Mouse (Mus musculus) embryonic facial prominence, embryonic 12.5 days (tissue): ENCODE measurements around the gene Hist1h4n. TPM values are rescaled to one million over a fixed set of nuclear protein-coding genes. Genes with fewer than 3 reads are reported as not detected.
"Not testable (repeated sequence)": the region's sequence is repeated elsewhere in the genome, so short reads cannot be mapped to it uniquely, and the experiment has no call there.

Source experiments
- ATAC-seq: fragments of 200-750 bp; cut with Nextera tagmentation; 2 replicates; pipeline ENCODE4 v1.8.0; 2017; ENCODE audit not compliant: insufficient number of reproducible peaks, insufficient read depth, low FRiP score, low TSS enrichment
- H3K27ac ChIP-seq: fragments of 300-500 bp; sonication (generic); 2 replicates; pipeline ENCODE4 v1.5.1; 2016; ENCODE audit warnings: mild to moderate bottlenecking
- H3K27me3 ChIP-seq: fragments of 300-500 bp; sonication (generic); 2 replicates; pipeline ENCODE4 v1.6.1; 2016; ENCODE audit warnings: mild to moderate bottlenecking, moderate library complexity
- H3K36me3 ChIP-seq: fragments of 300-500 bp; sonication (generic); 2 replicates; pipeline ENCODE4 v1.6.1; 2016; ENCODE audit warnings: mild to moderate bottlenecking
- H3K4me1 ChIP-seq: fragments of 300-500 bp; sonication (generic); 2 replicates; pipeline ENCODE4 v1.6.1; 2016
- H3K4me2 ChIP-seq: fragments of 300-500 bp; sonication (generic); replicated peaks from 2 replicates; pipeline ENCODE4 v1.6.1; 2016; ENCODE audit warnings: mild to moderate bottlenecking, moderate library complexity
- H3K4me3 ChIP-seq: fragments of 300-500 bp; sonication (generic); 2 replicates; pipeline ENCODE4 v1.5.1; 2016; ENCODE audit warnings: mild to moderate bottlenecking
- H3K9ac ChIP-seq: fragments of 300-500 bp; sonication (generic); 2 replicates; pipeline ENCODE4 v1.6.1; 2016; ENCODE audit warnings: mild to moderate bottlenecking, moderate library complexity
- H3K9me3 ChIP-seq: fragments of 300-500 bp; sonication (generic); 2 replicates; pipeline ENCODE4 v1.6.1; 2016; ENCODE audit warnings: mild to moderate bottlenecking, moderate library complexity
- WGBS: fragments of 180-500 bp; shearing (Covaris S2); methylation state at CpG from one replicate; pipeline ENCODE4 v1.1.7; 2016; 5-methylcytosine and 5-hydroxymethylcytosine counted together
- microRNA-seq: library from miRNA; unstranded; fragments of <30 nt; microRNA quantifications from one replicate; pipeline ENCODE4, GENCODE M21; 2017
- polyA plus RNA-seq: library from polyadenylated mRNA; unstranded; fragments of >200 nt; fragmentation: Nextera tagmentation; extraction: Ambion mirVana; gene quantifications from 2 replicates; pipeline ENCODE4 v1.2.1, GENCODE M21; 2016

The Hist1h4n gene
- polyA plus RNA-seq, 1 experiment from 2014 or later = 18.0 TPM

DNA sequence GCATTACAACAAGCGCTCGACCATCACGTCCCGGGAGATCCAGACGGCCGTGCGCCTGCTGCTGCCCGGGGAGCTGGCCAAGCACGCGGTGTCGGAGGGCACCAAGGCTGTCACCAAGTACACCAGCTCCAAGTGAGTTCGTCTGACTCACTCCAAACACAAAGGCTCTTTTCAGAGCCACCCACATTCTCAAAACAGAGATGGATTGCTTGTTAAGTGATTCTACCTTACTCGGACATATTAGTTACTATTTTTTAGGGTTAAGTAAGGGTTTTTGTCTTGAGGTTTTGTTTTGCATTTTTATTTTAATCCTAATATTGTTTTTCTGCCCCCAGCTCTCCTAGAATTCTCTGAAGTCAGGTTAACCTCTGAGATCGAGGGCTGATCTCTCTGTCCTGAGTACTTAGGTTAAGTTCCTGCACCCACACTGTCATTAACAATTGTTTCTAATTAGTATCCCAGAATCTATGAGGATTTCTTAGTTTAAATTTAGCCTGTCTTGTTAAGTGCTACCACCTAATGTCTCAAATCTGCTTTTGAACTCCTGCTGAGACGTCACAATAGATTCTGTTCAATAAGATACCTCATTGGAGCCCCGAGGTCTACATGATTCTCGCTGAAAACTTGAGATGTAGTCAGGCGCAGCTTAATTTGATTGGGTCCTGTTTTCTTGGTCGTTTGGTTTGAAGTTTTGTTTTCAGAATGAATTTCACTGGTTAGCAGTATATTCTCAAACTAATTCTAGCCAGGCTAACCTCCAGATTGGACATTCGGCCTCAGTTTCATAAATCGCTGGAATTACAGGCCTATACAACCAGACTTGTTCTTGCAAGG lies 44.0 kb downstream of the Hist1h4n start:
- Histone ChIP-seq H3K4me1 (peaks cover 27% of the 10 kb centered on the region), H3K9me3 (no peaks in the 10 kb centered on the region), H3K4me3 (peak overlapping the region; percentile 36), H3K27me3 (no peaks in the 10 kb centered on the region), H3K4me2 (peak overlapping the region; percentile 46), H3K9ac (0 out of 2 replicates have a peak overlapping the region, but pooled peaks have one; percentile 38), H3K36me3 (no peaks in the 10 kb centered on the region), H3K27ac (peak overlapping the region; percentile 88)
- WGBS = 11% methylated on average over 16 of the region's 21 CpGs
- ATAC-seq = peak; percentile 7; the same call in 1 of the 2 replicates

DNA sequence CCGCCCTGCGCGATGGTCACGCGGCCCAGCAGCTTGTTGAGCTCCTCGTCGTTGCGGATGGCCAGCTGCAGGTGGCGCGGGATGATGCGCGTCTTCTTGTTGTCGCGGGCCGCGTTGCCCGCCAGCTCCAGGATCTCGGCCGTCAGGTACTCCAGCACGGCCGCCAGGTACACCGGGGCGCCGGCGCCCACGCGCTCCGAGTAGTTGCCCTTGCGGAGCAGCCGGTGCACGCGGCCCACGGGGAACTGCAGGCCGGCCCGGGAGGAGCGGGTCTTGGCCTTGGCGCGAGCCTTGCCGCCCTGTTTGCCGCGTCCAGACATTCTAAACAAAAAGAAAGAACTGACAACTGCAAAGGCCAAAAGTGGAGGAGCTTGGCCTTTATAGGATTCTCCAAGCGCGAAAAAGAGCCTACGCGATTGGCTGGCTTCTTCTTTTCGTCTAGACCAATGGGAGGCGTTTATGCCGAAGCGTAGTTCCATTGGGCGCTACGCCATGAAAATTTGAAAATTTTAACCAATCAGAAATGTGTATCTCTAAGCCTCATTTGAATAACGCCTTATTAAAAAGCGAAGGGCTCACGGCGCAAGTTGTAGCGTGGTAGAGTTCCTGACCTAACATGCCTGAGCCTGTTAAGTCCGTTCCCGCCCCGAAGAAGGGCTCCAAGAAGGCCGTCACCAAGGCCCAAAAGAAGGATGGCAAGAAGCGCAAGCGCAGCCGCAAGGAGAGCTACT lies 44.9 kb downstream of the Hist1h4n start, which contains the start of the genes Hist1h2an and Hist1h2bp:
Gene Hist1h2an (minus strand): TSS at position 320 of the 731 bp plus-strand sequence.
Gene Hist1h2bp (plus strand): TSS at position 563 of the 731 bp plus-strand sequence.
- peak within 1 kb of the TSS; percentile 91 for H3K27ac ChIP-seq
- peak within 1 kb of the TSS; percentile 36 for H3K4me3 ChIP-seq
- ATAC-seq = peak; percentile 92
- H3K4me2 ChIP-seq = peak within 1 kb of the TSS; percentile 55
- under 1% methylated on average over 39 of the region's 63 CpGs for WGBS
- H3K27me3 ChIP-seq, H3K9me3 ChIP-seq, H3K36me3 ChIP-seq: not testable (repeated sequence)
- H3K9ac ChIP-seq = peak within 1 kb of the TSS; percentile 45
- peaks cover 27% of the 10 kb centered on the region for H3K4me1 ChIP-seq

DNA sequence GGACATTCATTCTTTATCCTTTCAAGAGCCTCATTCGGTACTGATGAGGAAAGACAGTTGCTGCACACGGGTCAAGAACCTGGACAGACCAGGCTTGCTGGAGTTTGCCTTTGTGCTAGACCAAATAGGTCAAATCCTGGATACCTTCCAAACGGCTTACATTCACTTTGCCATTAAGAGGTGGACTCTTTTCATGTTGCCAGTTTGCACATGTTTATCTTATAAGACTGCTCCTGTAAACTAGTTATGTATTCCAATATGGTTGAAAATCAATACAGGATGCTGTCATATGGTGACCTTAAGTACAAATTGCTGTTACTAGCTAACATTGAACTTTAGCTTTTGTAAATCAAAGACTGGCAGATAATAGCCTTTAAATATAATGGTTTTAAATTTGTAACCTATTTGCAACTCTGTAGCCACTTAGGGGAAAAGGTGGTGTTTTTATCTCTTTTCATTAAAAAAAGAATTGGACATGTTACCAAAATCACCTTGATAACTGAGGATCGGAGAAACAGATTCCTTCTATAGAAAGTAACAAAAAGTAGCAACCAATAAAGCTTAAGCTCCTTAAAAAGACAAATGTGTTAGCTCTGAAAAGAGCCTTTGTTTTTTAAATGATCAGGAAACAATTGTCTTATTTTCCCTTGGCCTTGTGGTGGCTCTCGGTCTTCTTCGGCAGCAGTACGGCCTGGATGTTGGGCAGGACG lies 45.7 kb downstream of the Hist1h4n start:
- Histone ChIP-seq H3K4me1 (peaks cover 27% of the 10 kb centered on the region), H3K9ac (peak overlapping the region; percentile 45), H3K36me3 (no peaks in the 10 kb centered on the region), H3K27ac (peak overlapping the region; percentile 91), H3K4me3 (peak overlapping the region; percentile 36), H3K4me2 (peak overlapping the region; percentile 55), H3K9me3 (no peaks in the 10 kb centered on the region), H3K27me3 (no peaks in the 10 kb centered on the region)
- no peak for ATAC-seq
- 5% methylated on average over 8 of the region's 8 CpGs for WGBS

DNA sequence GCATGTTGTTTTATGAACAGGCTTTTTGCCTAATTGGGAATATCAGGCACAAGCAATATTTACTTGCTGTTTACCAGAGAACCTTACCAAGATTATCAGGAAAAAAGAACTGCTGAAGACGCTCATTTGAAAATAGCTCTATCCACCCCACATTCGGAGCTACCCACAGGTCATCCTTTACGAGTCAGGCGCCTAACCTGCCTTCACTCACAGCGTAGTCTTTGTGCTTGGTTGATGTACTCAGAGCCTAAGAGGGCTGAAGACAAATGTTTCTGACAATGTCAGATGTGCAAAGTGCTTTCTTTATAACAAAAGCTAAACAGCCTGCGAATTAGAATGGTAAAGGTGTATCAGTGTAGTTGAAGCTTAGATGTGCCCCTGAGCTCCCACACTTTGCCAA lies 47.7 kb downstream of the Hist1h4n start:
- no peaks in the 10 kb centered on the region for H3K27me3 ChIP-seq
- peak overlapping the region; percentile 95 for H3K27ac ChIP-seq
- 0 out of 2 replicates have a peak overlapping the region, but pooled peaks have one; percentile 45 for H3K4me3 ChIP-seq
- peak overlapping the region; percentile 30; the same call in 1 of the 2 replicates for H3K9ac ChIP-seq
- H3K4me1 ChIP-seq = peaks cover 23% of the 10 kb centered on the region
- H3K9me3 ChIP-seq = no peaks in the 10 kb centered on the region
- no peaks in the 10 kb centered on the region for H3K36me3 ChIP-seq
- H3K4me2 ChIP-seq = peak overlapping the region; percentile 49
- WGBS = 31% methylated on average over 6 of the region's 6 CpGs
- no peak for ATAC-seq

DNA sequence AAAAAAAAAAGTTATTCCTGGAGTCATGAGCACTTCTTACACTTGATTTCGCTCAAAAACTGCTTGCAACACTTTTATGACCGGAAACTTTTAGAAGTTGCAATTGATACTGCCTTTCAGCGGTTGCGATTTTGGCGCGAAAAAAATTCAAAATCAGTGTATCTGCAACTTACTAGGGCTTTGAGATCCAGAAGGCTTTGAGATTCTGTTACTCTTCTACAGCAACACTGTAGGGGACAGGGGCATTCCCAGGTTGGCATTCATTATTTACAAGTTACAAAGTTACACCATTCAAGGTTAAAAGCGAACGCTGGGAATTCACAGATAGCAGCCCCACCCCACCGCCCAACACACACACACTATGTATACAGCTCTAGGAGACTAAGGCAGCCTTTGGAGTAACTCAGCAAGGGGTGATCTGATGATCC lies 48.2 kb downstream of the Hist1h4n start:
- Histone ChIP-seq H3K36me3 (no peaks in the 10 kb centered on the region), H3K4me2 (peak overlapping the region; percentile 49), H3K4me3 (peak overlapping the region; percentile 45), H3K9ac (peak overlapping the region; percentile 30; the same call in 1 of the 2 replicates), H3K27me3 (no peaks in the 10 kb centered on the region), H3K27ac (peak overlapping the region; percentile 95), H3K9me3 (no peaks in the 10 kb centered on the region), H3K4me1 (peaks cover 23% of the 10 kb centered on the region)
- WGBS = 3% methylated on average over 9 of the region's 9 CpGs
- ATAC-seq = no peak

DNA sequence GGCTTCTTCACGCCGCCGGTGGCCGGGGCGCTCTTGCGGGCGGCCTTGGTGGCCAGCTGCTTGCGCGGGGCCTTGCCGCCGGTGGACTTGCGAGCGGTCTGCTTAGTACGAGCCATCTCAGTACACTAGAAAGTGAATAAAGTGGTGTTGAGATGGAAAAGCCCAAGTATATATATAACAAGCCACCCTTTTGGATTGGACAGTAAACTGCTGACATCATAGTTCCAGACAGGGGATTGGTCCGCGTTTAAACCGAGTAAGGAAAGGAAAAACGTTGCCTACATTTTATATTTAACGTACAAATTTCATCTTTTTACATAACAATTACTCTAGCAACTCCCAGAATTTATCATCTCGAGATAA lies 48.8 kb downstream of the Hist1h4n start, which contains the start of gene Hist1h3i:
Gene Hist1h3i (minus strand): TSS at position 116 of the 363 bp plus-strand sequence.
- peaks cover 19% of the 10 kb centered on the region for H3K4me1 ChIP-seq
- no peaks in the 10 kb centered on the region for H3K9me3 ChIP-seq
- peak within 1 kb of the TSS; percentile 54; the same call in 1 of the 2 replicates for H3K9ac ChIP-seq
- no peaks in the 10 kb centered on the region for H3K36me3 ChIP-seq
- peak within 1 kb of the TSS; percentile 45 for H3K4me3 ChIP-seq
- H3K4me2 ChIP-seq = peak within 1 kb of the TSS; percentile 78
- peak within 1 kb of the TSS; percentile 95 for H3K27ac ChIP-seq
- no peaks in the 10 kb centered on the region for H3K27me3 ChIP-seq
- peak; percentile 79 for ATAC-seq
- 0% methylated on average over 15 of the region's 20 CpGs for WGBS

DNA sequence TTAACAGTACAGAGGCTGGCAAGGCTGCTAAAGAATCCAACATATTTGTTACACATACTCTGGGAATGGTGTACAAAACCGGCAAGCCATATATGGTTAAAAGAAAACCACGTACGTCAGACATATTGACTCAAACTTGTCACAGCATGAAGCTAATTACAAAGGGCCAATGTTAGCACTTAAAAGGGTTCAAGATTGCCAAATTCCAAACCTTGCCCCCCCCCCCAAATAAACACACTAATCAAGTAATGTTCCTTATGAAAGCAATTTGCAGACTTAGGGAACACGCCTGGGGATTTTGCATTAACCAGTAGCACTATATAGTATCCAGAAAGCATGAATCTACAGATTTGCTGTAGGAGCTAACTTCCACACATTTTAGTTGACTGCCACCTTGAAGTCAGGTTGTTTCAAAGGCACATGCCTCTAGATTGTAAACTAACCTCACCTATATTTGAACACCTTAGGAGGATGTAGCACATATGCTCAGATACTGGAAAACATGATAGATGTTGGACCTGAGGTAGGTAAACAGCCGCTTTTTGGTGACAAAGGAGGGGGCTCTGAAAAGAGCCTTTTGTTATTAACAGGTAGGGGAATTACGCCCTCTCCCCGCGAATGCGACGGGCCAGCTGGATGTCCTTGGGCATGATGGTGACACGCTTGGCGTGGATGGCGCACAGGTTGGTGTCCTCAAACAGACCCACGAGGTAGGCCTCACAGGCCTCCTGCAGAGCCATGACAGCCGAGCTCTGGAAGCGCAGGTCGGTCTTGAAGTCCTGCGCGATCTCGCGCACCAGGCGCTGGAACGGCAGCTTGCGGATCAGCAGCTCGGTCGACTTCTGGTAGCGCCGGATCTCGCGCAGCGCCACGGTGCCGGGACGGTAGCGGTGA lies 49.4 kb downstream of the Hist1h4n start:
- peak overlapping the region; percentile 45 for H3K4me3 ChIP-seq
- not testable (repeated sequence) for ATAC-seq
- under 1% methylated on average over 17 of the region's 35 CpGs for WGBS

More for the DNA sequence above, 49.4 kb downstream of the Hist1h4n start:
- Histone ChIP-seq H3K9ac (peak overlapping the region; percentile 54; the same call in 1 of the 2 replicates), H3K4me2 (peak overlapping the region; percentile 78), H3K4me1 (peaks cover 16% of the 10 kb centered on the region), H3K27ac (peak overlapping the region; percentile 95)
- not testable (repeated sequence) for H3K27me3 ChIP-seq, H3K36me3 ChIP-seq, H3K9me3 ChIP-seq

Small RNA genes lying within 50 kb of the gene (microRNA-seq; reads per million reads assigned to microRNA genes)
- not detected for gene Gm19658
- not detected for gene Gm44346
- not detected for gene Gm44466

Other genes with a start within 250 kb of the Hist1h4n start
- not detected in 2 replicates for gene Olfr1362, start 218.2 kb downstream of the Hist1h4n start, polyA plus RNA-seq
- gene Olfr11, start 189.7 kb downstream of the Hist1h4n start, polyA plus RNA-seq = not detected in 2 replicates
- not detected in 2 replicates for gene Olfr1361, start 168.8 kb downstream of the Hist1h4n start, polyA plus RNA-seq
- not detected in 2 replicates for gene Olfr1360, start 154.8 kb downstream of the Hist1h4n start, polyA plus RNA-seq
- gene Olfr1359, start 134.1 kb downstream of the Hist1h4n start, polyA plus RNA-seq = not detected in 2 replicates
- 3.1 and 3.6 TPM in 2 replicates for gene Hist1h2bl, start 116.1 kb downstream of the Hist1h4n start, polyA plus RNA-seq
- 41.3 and 50.1 TPM in 2 replicates for gene Hist1h2ai, start 115.8 kb downstream of the Hist1h4n start, polyA plus RNA-seq
- gene Hist1h3h, start 114.5 kb downstream of the Hist1h4n start, polyA plus RNA-seq = 17.9 and 30.8 TPM in 2 replicates
- 8.3 and 8.9 TPM in 2 replicates for gene Hist1h2bm, start 110.2 kb downstream of the Hist1h4n start, polyA plus RNA-seq
- gene Hist1h4j, start 97.1 kb downstream of the Hist1h4n start, polyA plus RNA-seq = 1.6 and 1.9 TPM in 2 replicates
- 4.7 and 8.9 TPM in 2 replicates for gene Hist1h4k, start 81.7 kb downstream of the Hist1h4n start, polyA plus RNA-seq
- gene Hist1h2ak, start 78.4 kb downstream of the Hist1h4n start, polyA plus RNA-seq = 37.1 and 46.3 TPM in 2 replicates
- gene Hist1h2bn, start 78.1 kb downstream of the Hist1h4n start, polyA plus RNA-seq = 4.1 and 4.3 TPM in 2 replicates
- 35.1 and 35.4 TPM in 2 replicates for gene Hist1h1b, start 51.6 kb downstream of the Hist1h4n start, polyA plus RNA-seq
- gene Hist1h3i, start 48.8 kb downstream of the Hist1h4n start, polyA plus RNA-seq = 144 and 172 TPM in 2 replicates
- gene Hist1h2an, start 45.0 kb downstream of the Hist1h4n start, polyA plus RNA-seq = 13.0 and 18.3 TPM in 2 replicates
- 1.5 and 1.8 TPM in 2 replicates for gene Hist1h2bp, start 44.7 kb downstream of the Hist1h4n start, polyA plus RNA-seq
- 35.6 and 40.3 TPM in 2 replicates for gene Hist1h2bq, start 22.0 kb downstream of the Hist1h4n start, polyA plus RNA-seq
- gene Hist1h2ao, start 21.7 kb downstream of the Hist1h4n start, polyA plus RNA-seq = not detected in 2 replicates
- gene Hist1h4m, start 20.4 kb downstream of the Hist1h4n start, polyA plus RNA-seq = not detected in 2 replicates
- 4,825 and 4,891 TPM in 2 replicates for gene Hist1h2ap, start 1.3 kb upstream of the Hist1h4n start, polyA plus RNA-seq
- gene Hist1h2br, start 1.5 kb upstream of the Hist1h4n start, polyA plus RNA-seq = 34.0 and 43.6 TPM in 2 replicates
- 21.7 and 23.6 TPM in 2 replicates for gene Zfp184, start 112.9 kb upstream of the Hist1h4n start, polyA plus RNA-seq
- 0.33 TPM in 1 of 2 replicates, not detected in the other for gene Pom121l2, start 149.0 kb upstream of the Hist1h4n start, polyA plus RNA-seq
- 0.69 and 0.95 TPM in 2 replicates for gene Prss16, start 177.5 kb upstream of the Hist1h4n start, polyA plus RNA-seq
- 8.0 and 8.3 TPM in 2 replicates for gene Hist1h2ah, start 203.4 kb upstream of the Hist1h4n start, polyA plus RNA-seq
- 19.4 and 20.1 TPM in 2 replicates for gene Hist1h2bk, start 203.7 kb upstream of the Hist1h4n start, polyA plus RNA-seq
- 26.8 and 29.2 TPM in 2 replicates for gene Hist1h4i, start 209.2 kb upstream of the Hist1h4n start, polyA plus RNA-seq
- 117 and 124 TPM in 2 replicates for gene Hist1h2ag, start 210.7 kb upstream of the Hist1h4n start, polyA plus RNA-seq
- 15.2 and 17.7 TPM in 2 replicates for gene Hist1h2bj, start 211.0 kb upstream of the Hist1h4n start, polyA plus RNA-seq